Mouse (Mus musculus): Measurements from ENCODE around the gene Prss8. TPM values are rescaled to one million over a fixed set of nuclear protein-coding genes. Genes with fewer than 3 reads are reported as not detected.

The Prss8 gene
- total RNA-seq (2014; fragmentation: Nextera tagmentation) (not detected in 2 replicates), total RNA-seq (2017) (0.05 TPM in 1 of 2 replicates, not detected in the other), polyA plus RNA-seq (2012) (not detected in 2 replicates)

- no peak for TF ChIP-seq POLR2AphosphoS5 (IDR thresholded peaks at IDR 0.05; ENCODE audit: insufficient replicate concordance, low read depth, low read length)
- TF ChIP-seq GATA2 (IDR thresholded peaks at IDR 0.05; ENCODE audit: borderline replicate concordance, low read depth, low read length): no peak
- TF ChIP-seq TAL1 (conservative IDR thresholded peaks at IDR 0.05; ENCODE audit: low read depth, low read length): no peak
- TF ChIP-seq GATA1 (IDR thresholded peaks at IDR 0.05; ENCODE audit: borderline replicate concordance, low read length): no peak
- TF ChIP-seq CTCF (IDR thresholded peaks at IDR 0.05; ENCODE audit: low read depth, low read length): no peak
- H3K9me3 ChIP-seq (replicated peaks): no peaks in the 10 kb centered on the region
- DNase-seq (ENCODE audit: low spot score) (no peak), ATAC-seq (ENCODE audit: extremely low read depth, insufficient number of reproducible peaks, low FRiP score, poor library complexity, severe bottlenecking) (no peak)
- H3K4me3 ChIP-seq (ENCODE audit: low read depth, low read length): no peak within 1 kb of the TSS
- H3K27me3 ChIP-seq (ENCODE audit: insufficient read depth, low read length): peaks cover 8% of the 10 kb centered on the region
- peaks cover 32% of the 10 kb centered on the region for H3K36me3 ChIP-seq (replicated peaks)
- peaks cover 33% of the 10 kb centered on the region for H3K4me1 ChIP-seq (ENCODE audit: insufficient read depth, low read depth, low read length)
Measured at GRCm38 (mm10) chr7:127929923-127930322, at the start of gene Prss8. Gene Prss8 (minus strand): TSS chr7:127930104.

GRCm38 (mm10) chr7:127978856-127979255 is 49.0 kb upstream of the Prss8 start:
- Histone ChIP-seq H3K36me3 (replicated peaks) (peaks cover 98% of the 10 kb centered on the region), H3K27me3 (ENCODE audit: insufficient read depth, low read length) (no peaks in the 10 kb centered on the region), H3K4me1 (ENCODE audit: insufficient read depth, low read depth, low read length) (peaks cover 14% of the 10 kb centered on the region), H3K4me3 (ENCODE audit: low read depth, low read length) (no peak overlapping the region), H3K9me3 (replicated peaks) (no peaks in the 10 kb centered on the region)
- no peak for TF ChIP-seq TAL1 (conservative IDR thresholded peaks at IDR 0.05; ENCODE audit: low read depth, low read length)
- no peak for TF ChIP-seq GATA1 (IDR thresholded peaks at IDR 0.05; ENCODE audit: borderline replicate concordance, low read length)
- TF ChIP-seq GATA2 (IDR thresholded peaks at IDR 0.05; ENCODE audit: borderline replicate concordance, low read depth, low read length): no peak
- TF ChIP-seq CTCF (IDR thresholded peaks at IDR 0.05; ENCODE audit: low read depth, low read length): no peak
- TF ChIP-seq POLR2AphosphoS5 (IDR thresholded peaks at IDR 0.05; ENCODE audit: insufficient replicate concordance, low read depth, low read length): no peak
- ATAC-seq (ENCODE audit: extremely low read depth, insufficient number of reproducible peaks, low FRiP score, poor library complexity, severe bottlenecking) (no peak), DNase-seq (ENCODE audit: low spot score) (no peak)

- TF ChIP-seq CTCF (IDR thresholded peaks at IDR 0.05; ENCODE audit: low read depth, low read length): no peak
- ATAC-seq (ENCODE audit: extremely low read depth, insufficient number of reproducible peaks, low FRiP score, poor library complexity, severe bottlenecking) (no peak), DNase-seq (ENCODE audit: low spot score) (no peak)
- no peaks in the 10 kb centered on the region for H3K27me3 ChIP-seq (ENCODE audit: insufficient read depth, low read length)
- H3K4me1 ChIP-seq (ENCODE audit: insufficient read depth, low read depth, low read length): peaks cover 37% of the 10 kb centered on the region
- H3K4me3 ChIP-seq (ENCODE audit: low read depth, low read length): no peak overlapping the region
- H3K36me3 ChIP-seq (replicated peaks): peaks cover 96% of the 10 kb centered on the region
- no peaks in the 10 kb centered on the region for H3K9me3 ChIP-seq (replicated peaks)
Measured at GRCm38 (mm10) chr7:127974413-127974930, 44.6 kb upstream of the Prss8 start.

GRCm38 (mm10) chr7:127967922-127968828 is 38.3 kb upstream of the Prss8 start:
- Histone ChIP-seq H3K9me3 (replicated peaks) (no peaks in the 10 kb centered on the region), H3K4me1 (ENCODE audit: insufficient read depth, low read depth, low read length) (peaks cover 38% of the 10 kb centered on the region), H3K27me3 (ENCODE audit: insufficient read depth, low read length) (no peaks in the 10 kb centered on the region; the same call in 1 of the 2 replicates), H3K36me3 (replicated peaks) (peaks cover 43% of the 10 kb centered on the region), H3K4me3 (ENCODE audit: low read depth, low read length) (peak overlapping the region; percentile 94)
- DNase-seq (ENCODE audit: low spot score) (peak; percentile 70), ATAC-seq (ENCODE audit: extremely low read depth, insufficient number of reproducible peaks, low FRiP score, poor library complexity, severe bottlenecking) (no peak)
- no peak for TF ChIP-seq CTCF (IDR thresholded peaks at IDR 0.05; ENCODE audit: low read depth, low read length)
- peak; percentile 85; the same call in 1 of the 2 replicates for TF ChIP-seq POLR2AphosphoS5 (IDR thresholded peaks at IDR 0.05; ENCODE audit: insufficient replicate concordance, low read depth, low read length)

- ATAC-seq (ENCODE audit: extremely low read depth, insufficient number of reproducible peaks, low FRiP score, poor library complexity, severe bottlenecking): peak; percentile 89
- Histone ChIP-seq H3K9me3 (replicated peaks) (no peaks in the 10 kb centered on the region), H3K4me1 (ENCODE audit: insufficient read depth, low read depth, low read length) (peaks cover 30% of the 10 kb centered on the region), H3K27me3 (ENCODE audit: insufficient read depth, low read length) (no peaks in the 10 kb centered on the region; the same call in 1 of the 2 replicates), H3K36me3 (replicated peaks) (peaks cover 34% of the 10 kb centered on the region), H3K4me3 (ENCODE audit: low read depth, low read length) (peak within 1 kb of the TSS; percentile 94)
- TF ChIP-seq TAL1 (conservative IDR thresholded peaks at IDR 0.05; ENCODE audit: low read depth, low read length) (no peak), POLR2AphosphoS5 (IDR thresholded peaks at IDR 0.05; ENCODE audit: insufficient replicate concordance, low read depth, low read length) (peak; percentile 99)
- DNase-seq (ENCODE audit: low spot score): peak; percentile 91
Measured at GRCm38 (mm10) chr7:127967004-127967921, 37.4 kb upstream of the Prss8 start, which contains the start of gene Fus. Gene Fus (plus strand): TSS chr7:127967457.

GRCm38 (mm10) chr7:127966371-127966918 is 36.5 kb upstream of the Prss8 start:
- peak overlapping the region; percentile 94 for H3K4me3 ChIP-seq (ENCODE audit: low read depth, low read length)
- no peaks in the 10 kb centered on the region for H3K9me3 ChIP-seq (replicated peaks)
- no peak for TF ChIP-seq GATA2 (IDR thresholded peaks at IDR 0.05; ENCODE audit: borderline replicate concordance, low read depth, low read length)
- TF ChIP-seq POLR2AphosphoS5 (IDR thresholded peaks at IDR 0.05; ENCODE audit: insufficient replicate concordance, low read depth, low read length): no peak
- TF ChIP-seq GATA1 (IDR thresholded peaks at IDR 0.05; ENCODE audit: borderline replicate concordance, low read length): no peak
- no peak for TF ChIP-seq CTCF (IDR thresholded peaks at IDR 0.05; ENCODE audit: low read depth, low read length)
- TF ChIP-seq TAL1 (conservative IDR thresholded peaks at IDR 0.05; ENCODE audit: low read depth, low read length): no peak
- peaks cover 24% of the 10 kb centered on the region for H3K4me1 ChIP-seq (ENCODE audit: insufficient read depth, low read depth, low read length)
- DNase-seq (ENCODE audit: low spot score) (peak; percentile 18), ATAC-seq (ENCODE audit: extremely low read depth, insufficient number of reproducible peaks, low FRiP score, poor library complexity, severe bottlenecking) (no peak)
- peaks cover 26% of the 10 kb centered on the region for H3K36me3 ChIP-seq (replicated peaks)
- peaks cover 3% of the 10 kb centered on the region; the same call in 1 of the 2 replicates for H3K27me3 ChIP-seq (ENCODE audit: insufficient read depth, low read length)

Measured in G1E (cell line).